Mouse (Mus musculus): Measurements from ENCODE around the gene Cyp4f39. TPM values are rescaled to one million over a fixed set of nuclear protein-coding genes. Genes with fewer than 3 reads are reported as not detected.

The Cyp4f39 gene
- polyA plus RNA-seq, 1 experiment: 0.07 TPM

DNA sequence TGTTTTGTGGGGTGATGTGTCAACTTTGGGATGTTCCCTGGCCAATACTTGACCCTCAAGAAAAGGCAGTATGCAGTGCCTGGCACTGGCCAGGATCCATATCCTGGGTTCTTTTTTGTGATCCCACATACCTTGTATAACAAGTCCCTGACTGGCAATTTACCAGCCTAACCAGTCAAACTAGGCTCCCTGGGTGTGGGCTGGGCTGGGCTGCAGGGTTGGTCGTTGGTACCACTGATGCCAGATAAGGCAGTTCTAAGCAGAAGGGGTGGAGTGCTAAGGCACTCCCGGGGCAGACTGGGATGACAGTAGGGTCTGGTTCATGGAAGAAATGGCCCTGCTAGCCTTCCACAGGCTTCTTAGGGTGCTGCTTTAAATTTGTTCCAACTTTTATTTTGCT, 2.5 kb downstream of the Cyp4f39 start:
- Histone ChIP-seq H3K27me3 (ENCODE audit: control insufficient read depth, insufficient read depth, insufficient read length) (peaks cover 19% of the 10 kb centered on the region), H3K36me3 (ENCODE audit: control insufficient read depth, insufficient read depth) (no peaks in the 10 kb centered on the region), H3ac (ENCODE audit: control insufficient read depth, insufficient read length) (no peak overlapping the region), H3K79me2 (ENCODE audit: control insufficient read depth, insufficient read depth) (no peaks in the 10 kb centered on the region), H3K4me3 (no peak overlapping the region), H3K4me2 (ENCODE audit: low read depth) (no peak overlapping the region)
- TF ChIP-seq USF1 (IDR thresholded peaks at IDR 0.05; ENCODE audit: low read depth): no peak
- TF ChIP-seq TCF12 (IDR thresholded peaks at IDR 0.05; ENCODE audit: insufficient read depth, poor library complexity, severe bottlenecking): no peak
- no peak for TF ChIP-seq E2F4 (IDR thresholded peaks at IDR 0.05; ENCODE audit: insufficient read depth)
- TF ChIP-seq POLR2AphosphoS2 (IDR thresholded peaks at IDR 0.05; ENCODE audit: insufficient read length, low read depth): no peak
- TF ChIP-seq MYOD1 (IDR thresholded peaks at IDR 0.05; ENCODE audit: control insufficient read depth in 1 of 3, insufficient read length in 2 of 3, low read depth in 2 of 3): no peak
- no peak for TF ChIP-seq SRF (IDR thresholded peaks at IDR 0.05; ENCODE audit: control insufficient read depth, insufficient read length, low read depth)
- TF ChIP-seq MYOG (IDR thresholded peaks at IDR 0.05; ENCODE audit: control insufficient read depth in 1 of 3, insufficient read depth in 1 of 3, insufficient read length in 2 of 3, low read depth in 2 of 3): no peak
- TF ChIP-seq TCF3 (IDR thresholded peaks at IDR 0.05; ENCODE audit: insufficient read length, low read depth): no peak
- TF ChIP-seq MAX (IDR thresholded peaks at IDR 0.05; ENCODE audit: low read depth): no peak
- no peak for TF ChIP-seq POLR2A (IDR thresholded peaks at IDR 0.05; ENCODE audit: insufficient read length, low read depth)

DNA sequence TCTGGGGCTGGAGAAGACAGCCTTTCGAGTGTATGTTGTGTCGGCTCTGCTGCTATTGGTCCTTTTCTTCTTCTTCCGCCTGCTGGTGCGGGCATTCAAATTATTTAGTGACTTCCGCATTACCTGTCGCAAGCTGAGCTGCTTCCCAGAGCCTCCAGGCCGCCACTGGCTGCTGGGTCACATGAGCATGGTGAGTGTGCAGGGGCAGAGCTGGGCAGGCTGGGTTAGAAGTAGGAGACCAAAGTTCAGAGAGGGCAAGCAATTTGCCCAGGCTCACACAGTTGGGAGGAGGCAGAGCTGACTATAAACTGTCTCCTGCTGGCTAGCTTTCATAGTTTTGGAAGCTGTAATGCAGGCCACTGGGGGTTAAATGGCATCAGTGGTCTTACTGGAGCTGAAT, 16.0 kb downstream of the Cyp4f39 start:
- Histone ChIP-seq H3K4me2 (ENCODE audit: low read depth) (no peak overlapping the region), H3ac (ENCODE audit: control insufficient read depth, insufficient read length) (no peak overlapping the region), H3K27me3 (ENCODE audit: control insufficient read depth, insufficient read depth, insufficient read length) (peaks cover 17% of the 10 kb centered on the region)

DNA sequence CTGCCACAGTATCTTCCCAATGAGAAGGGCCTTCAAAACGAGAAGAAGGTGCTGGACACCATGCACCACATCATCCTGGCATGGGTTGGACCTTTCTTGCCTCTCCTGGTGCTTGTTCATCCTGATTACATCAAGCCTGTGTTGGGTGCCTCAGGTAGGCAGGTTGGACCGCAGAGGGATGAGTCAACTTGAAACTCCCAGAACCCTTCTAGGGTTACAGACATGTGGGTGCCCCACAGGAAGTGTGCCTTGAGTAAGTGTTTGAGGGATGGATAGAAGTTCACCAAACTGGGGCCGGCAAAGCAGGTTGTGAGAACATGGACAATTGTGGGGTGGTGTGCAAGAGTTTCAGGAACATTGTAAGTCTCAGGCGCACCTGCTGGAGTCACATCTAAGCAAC, 18.3 kb downstream of the Cyp4f39 start:
- H3K4me3 ChIP-seq: no peak overlapping the region
- H3K79me2 ChIP-seq (ENCODE audit: control insufficient read depth, insufficient read depth): no peaks in the 10 kb centered on the region
- no peak for TF ChIP-seq TCF3 (IDR thresholded peaks at IDR 0.05; ENCODE audit: insufficient read length, low read depth)
- no peak for TF ChIP-seq MYOG (IDR thresholded peaks at IDR 0.05; ENCODE audit: control insufficient read depth in 1 of 3, insufficient read depth in 1 of 3, insufficient read length in 2 of 3, low read depth in 2 of 3)
- TF ChIP-seq REST (IDR thresholded peaks at IDR 0.05; ENCODE audit: insufficient read depth, insufficient read length): no peak
- no peak for TF ChIP-seq POLR2AphosphoS2 (IDR thresholded peaks at IDR 0.05; ENCODE audit: insufficient read length, low read depth)
- TF ChIP-seq E2F4 (IDR thresholded peaks at IDR 0.05; ENCODE audit: insufficient read depth): no peak
- no peak for TF ChIP-seq POLR2A (IDR thresholded peaks at IDR 0.05; ENCODE audit: insufficient read length, low read depth)
- no peak for TF ChIP-seq SRF (IDR thresholded peaks at IDR 0.05; ENCODE audit: control insufficient read depth, insufficient read length, low read depth)
- no peak for TF ChIP-seq MAX (IDR thresholded peaks at IDR 0.05; ENCODE audit: low read depth)
- no peak for TF ChIP-seq MYOD1 (IDR thresholded peaks at IDR 0.05; ENCODE audit: control insufficient read depth in 1 of 3, insufficient read length in 2 of 3, low read depth in 2 of 3)
- TF ChIP-seq CEBPB (IDR thresholded peaks at IDR 0.05; ENCODE audit: insufficient read depth, poor library complexity, severe bottlenecking): no peak
- no peak for TF ChIP-seq USF1 (IDR thresholded peaks at IDR 0.05; ENCODE audit: low read depth)
- no peak for TF ChIP-seq TCF12 (IDR thresholded peaks at IDR 0.05; ENCODE audit: insufficient read depth, poor library complexity, severe bottlenecking)

More for the DNA sequence above, 16.0 kb downstream of the Cyp4f39 start:
- no peaks in the 10 kb centered on the region for H3K36me3 ChIP-seq (ENCODE audit: control insufficient read depth, insufficient read depth)
- no peaks in the 10 kb centered on the region for H3K79me2 ChIP-seq (ENCODE audit: control insufficient read depth, insufficient read depth)
- no peak for TF ChIP-seq TCF3 (IDR thresholded peaks at IDR 0.05; ENCODE audit: insufficient read length, low read depth)
- no peak overlapping the region for H3K4me3 ChIP-seq

DNA sequence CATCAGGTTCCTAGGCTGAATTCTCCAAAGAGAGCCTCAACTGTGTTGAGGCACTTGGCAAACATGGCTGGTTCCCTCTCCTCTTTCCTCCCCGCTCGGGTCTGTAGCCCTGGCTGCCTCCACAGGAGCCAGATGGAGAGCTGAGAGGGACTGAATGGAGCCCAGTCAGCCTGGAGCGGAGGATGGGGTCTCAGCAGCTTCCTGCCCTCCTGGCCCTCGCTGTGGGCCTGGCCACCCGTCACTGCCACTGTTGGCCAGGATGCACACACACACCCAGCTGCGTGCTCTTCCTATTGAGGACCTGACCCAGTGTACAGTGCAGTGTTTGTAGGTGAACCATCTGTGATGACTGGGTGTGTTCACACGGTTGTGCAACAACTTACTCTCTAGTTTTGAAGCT, 19.7 kb downstream of the Cyp4f39 start:
- peaks cover 15% of the 10 kb centered on the region for H3K27me3 ChIP-seq (ENCODE audit: control insufficient read depth, insufficient read depth, insufficient read length)
- H3K4me3 ChIP-seq: no peak overlapping the region
- H3K79me2 ChIP-seq (ENCODE audit: control insufficient read depth, insufficient read depth): no peaks in the 10 kb centered on the region
- H3K4me2 ChIP-seq (ENCODE audit: low read depth): no peak overlapping the region
- TF ChIP-seq MYOG (IDR thresholded peaks at IDR 0.05; ENCODE audit: control insufficient read depth in 1 of 3, insufficient read depth in 1 of 3, insufficient read length in 2 of 3, low read depth in 2 of 3) (no peak), TCF12 (IDR thresholded peaks at IDR 0.05; ENCODE audit: insufficient read depth, poor library complexity, severe bottlenecking) (no peak), REST (IDR thresholded peaks at IDR 0.05; ENCODE audit: insufficient read depth, insufficient read length) (no peak), MYOD1 (IDR thresholded peaks at IDR 0.05; ENCODE audit: control insufficient read depth in 1 of 3, insufficient read length in 2 of 3, low read depth in 2 of 3) (no peak), MAX (IDR thresholded peaks at IDR 0.05; ENCODE audit: low read depth) (no peak), TCF3 (IDR thresholded peaks at IDR 0.05; ENCODE audit: insufficient read length, low read depth) (no peak), USF1 (IDR thresholded peaks at IDR 0.05; ENCODE audit: low read depth) (no peak), SRF (IDR thresholded peaks at IDR 0.05; ENCODE audit: control insufficient read depth, insufficient read length, low read depth) (no peak)
- no peak overlapping the region for H3ac ChIP-seq (ENCODE audit: control insufficient read depth, insufficient read length)
- H3K36me3 ChIP-seq (ENCODE audit: control insufficient read depth, insufficient read depth): no peaks in the 10 kb centered on the region

More for the DNA sequence above, 18.3 kb downstream of the Cyp4f39 start:
- H3K27me3 ChIP-seq (ENCODE audit: control insufficient read depth, insufficient read depth, insufficient read length): peaks cover 9% of the 10 kb centered on the region
- no peaks in the 10 kb centered on the region for H3K36me3 ChIP-seq (ENCODE audit: control insufficient read depth, insufficient read depth)
- H3K4me2 ChIP-seq (ENCODE audit: low read depth): no peak overlapping the region
- no peak overlapping the region for H3ac ChIP-seq (ENCODE audit: control insufficient read depth, insufficient read length)

DNA sequence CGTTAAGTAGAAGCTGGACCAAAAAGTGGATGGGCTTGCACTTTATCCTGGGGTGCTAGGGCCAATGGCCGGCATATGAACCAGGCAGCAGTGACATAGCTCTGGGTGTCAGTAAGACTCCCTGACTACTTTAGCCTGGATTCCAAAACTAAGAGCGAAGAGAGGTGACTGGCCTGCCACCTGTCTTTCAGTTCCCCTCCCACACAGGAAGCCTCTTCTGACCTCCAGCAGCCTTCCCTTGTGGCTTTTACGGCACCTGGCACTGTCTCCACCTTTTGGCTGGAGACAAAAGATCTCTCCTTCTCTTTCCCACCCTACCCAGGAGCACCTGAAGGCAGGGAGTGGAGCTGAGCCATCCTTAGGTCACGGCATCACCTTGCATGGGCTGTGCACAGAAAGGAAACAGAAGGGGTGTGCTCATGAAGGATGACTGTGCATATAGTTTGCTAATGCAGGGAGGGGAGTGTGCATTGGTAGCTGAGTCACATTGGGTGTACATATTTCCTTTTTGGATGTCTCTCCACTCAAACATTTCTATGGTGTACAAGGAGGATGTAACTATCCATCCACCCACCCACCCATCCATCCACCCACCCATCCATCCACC, 22.5 kb downstream of the Cyp4f39 start:
- no peak overlapping the region for H3ac ChIP-seq (ENCODE audit: control insufficient read depth, insufficient read length)
- no peak overlapping the region for H3K4me2 ChIP-seq (ENCODE audit: low read depth)
- H3K27me3 ChIP-seq (ENCODE audit: control insufficient read depth, insufficient read depth, insufficient read length): peaks cover 10% of the 10 kb centered on the region
- no peaks in the 10 kb centered on the region for H3K79me2 ChIP-seq (ENCODE audit: control insufficient read depth, insufficient read depth)
- H3K36me3 ChIP-seq (ENCODE audit: control insufficient read depth, insufficient read depth): no peaks in the 10 kb centered on the region
- no peak overlapping the region for H3K4me3 ChIP-seq
- TF ChIP-seq MYOG (IDR thresholded peaks at IDR 0.05; ENCODE audit: control insufficient read depth in 1 of 3, insufficient read depth in 1 of 3, insufficient read length in 2 of 3, low read depth in 2 of 3): no peak
- no peak for TF ChIP-seq TCF12 (IDR thresholded peaks at IDR 0.05; ENCODE audit: insufficient read depth, poor library complexity, severe bottlenecking)
- TF ChIP-seq E2F4 (IDR thresholded peaks at IDR 0.05; ENCODE audit: insufficient read depth): no peak
- TF ChIP-seq POLR2AphosphoS2 (IDR thresholded peaks at IDR 0.05; ENCODE audit: insufficient read length, low read depth): no peak
- TF ChIP-seq USF1 (IDR thresholded peaks at IDR 0.05; ENCODE audit: low read depth): no peak
- no peak for TF ChIP-seq MYOD1 (IDR thresholded peaks at IDR 0.05; ENCODE audit: control insufficient read depth in 1 of 3, insufficient read length in 2 of 3, low read depth in 2 of 3)
- TF ChIP-seq MAX (IDR thresholded peaks at IDR 0.05; ENCODE audit: low read depth): no peak
- TF ChIP-seq SRF (IDR thresholded peaks at IDR 0.05; ENCODE audit: control insufficient read depth, insufficient read length, low read depth): no peak
- no peak for TF ChIP-seq TCF3 (IDR thresholded peaks at IDR 0.05; ENCODE audit: insufficient read length, low read depth)
- TF ChIP-seq REST (IDR thresholded peaks at IDR 0.05; ENCODE audit: insufficient read depth, insufficient read length): no peak
- no peak for TF ChIP-seq POLR2A (IDR thresholded peaks at IDR 0.05; ENCODE audit: insufficient read length, low read depth)
- TF ChIP-seq CEBPB (IDR thresholded peaks at IDR 0.05; ENCODE audit: insufficient read depth, poor library complexity, severe bottlenecking): no peak
